Mouse (Mus musculus) hematopoietic stem cell, adult 5-6 weeks (primary cell): ENCODE measurements at regions not wholly inside any gene's neighbourhood (a gene's known extent, or its start where the extent isn't known, plus 50 kb on each side); places are given as distances from the start of the nearest gene placed in this dataset.

ENCODE experiments used
- ATAC-seq, 2 experiments: fragments of 125-278 bp in 1 of 2; replicated peaks in 1 of 2; 2 replicates each; pipeline ENCODE4 v1.8.0; 2016 to 2017; ENCODE audit warnings: inconsistent platforms in 2 of 2, mild to moderate bottlenecking in 2 of 2, moderate number of reproducible peaks in 2 of 2, low read depth in 1 of 2, moderate TSS enrichment in 1 of 2; ENCODE audit not compliant: low FRiP score in 2 of 2, poor library complexity in 2 of 2, severe bottlenecking in 2 of 2, insufficient read depth in 1 of 2, low TSS enrichment in 1 of 2

GRCm38 (mm10) chr1:88969630-88970029 lies 100.6 kb upstream of the Sh3bp4 start:
- ATAC-seq, result no peak

GRCm38 (mm10) chr1:88976101-88976500 lies 94.1 kb upstream of the Sh3bp4 start:
- ATAC-seq, result no peak

GRCm38 (mm10) chr1:88988011-88988695 lies 82.1 kb upstream of the Sh3bp4 start:
- ATAC-seq, result no peak

- ATAC-seq, result no peak
Observed at GRCm38 (mm10) chr1:88994588-88995331, 75.5 kb upstream of the Sh3bp4 start.

- ATAC-seq, result no peak
Observed at GRCm38 (mm10) chr1:88995945-88996344, 74.3 kb upstream of the Sh3bp4 start.

- ATAC-seq, result no peak
Observed at GRCm38 (mm10) chr1:88996657-88997056, 73.6 kb upstream of the Sh3bp4 start.

- no peak for ATAC-seq
Observed at GRCm38 (mm10) chr1:88997847-88998246, 72.4 kb upstream of the Sh3bp4 start.

- ATAC-seq, result no peak
Observed at GRCm38 (mm10) chr1:89002326-89002725, 67.9 kb upstream of the Sh3bp4 start.

- ATAC-seq, result no peak
Observed at GRCm38 (mm10) chr1:89003752-89004151, 66.5 kb upstream of the Sh3bp4 start.

- ATAC-seq, result no peak
Observed at GRCm38 (mm10) chr1:89007476-89007875, 62.7 kb upstream of the Sh3bp4 start.

GRCm38 (mm10) chr1:89010170-89010569 lies 60.0 kb upstream of the Sh3bp4 start:
- no peak for ATAC-seq

GRCm38 (mm10) chr1:89011454-89011853 lies 58.8 kb upstream of the Sh3bp4 start:
- ATAC-seq, result no peak

- ATAC-seq, result peak; percentile 52 to 70
Observed at GRCm38 (mm10) chr1:89015385-89015784, 54.8 kb upstream of the Sh3bp4 start.

GRCm38 (mm10) chr1:89015845-89016244 lies 54.4 kb upstream of the Sh3bp4 start:
- peak; percentile 72 to 74 for ATAC-seq

- ATAC-seq, result no peak
Observed at GRCm38 (mm10) chr1:89019778-89020373, 50.3 kb upstream of the Sh3bp4 start.
